Mouse (Mus musculus): ENCODE data around the gene Trpm6.

Trpm6 gene

DNA sequence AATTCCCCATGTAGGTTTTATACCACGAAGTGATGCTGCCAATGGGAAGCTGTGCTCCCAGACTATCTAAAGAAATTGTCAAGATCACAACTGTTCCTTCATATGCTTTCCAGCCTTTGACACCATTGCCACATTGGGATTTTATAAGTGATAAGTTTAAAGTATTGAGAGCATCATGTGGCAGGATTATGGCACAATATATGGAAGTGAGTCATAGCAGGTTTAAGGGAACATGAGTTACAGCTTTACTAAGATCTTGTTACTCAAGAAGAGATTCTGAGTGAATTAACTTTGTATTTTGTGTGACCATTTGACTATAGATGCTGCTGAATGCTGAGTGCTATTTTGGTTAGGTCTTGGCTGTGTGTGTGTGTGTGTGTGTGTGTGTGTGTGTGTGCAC is 21.8 kb downstream of the Trpm6 start:
- no peak for DNase-seq

DNA sequence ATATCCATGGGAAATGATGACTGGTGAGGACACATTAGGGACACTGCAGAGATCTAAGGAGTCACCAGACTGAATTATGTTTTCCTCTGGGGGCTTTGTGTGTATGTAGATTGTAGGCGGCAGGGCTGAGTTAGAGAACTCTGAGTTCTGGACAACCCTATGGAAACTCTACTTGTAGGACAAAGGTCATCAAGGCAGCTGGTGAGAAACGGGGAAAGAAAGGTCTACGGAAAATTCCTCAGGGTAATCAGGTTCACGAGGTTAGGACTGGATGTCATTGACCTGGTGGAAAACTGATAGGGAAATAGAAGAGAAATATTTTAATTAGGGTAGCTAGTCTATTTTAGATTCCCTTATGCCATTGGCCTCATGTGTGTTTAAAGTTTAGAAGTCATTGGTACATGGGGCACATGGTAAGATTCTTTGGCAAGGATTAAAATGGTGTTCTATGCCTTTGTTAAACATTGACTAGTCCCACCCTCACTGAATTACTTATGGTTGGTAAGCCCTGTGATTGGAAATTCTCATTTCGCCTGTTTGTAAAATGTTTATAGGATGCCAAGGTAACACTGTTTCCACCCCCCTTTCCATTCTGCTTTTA is 23.2 kb downstream of the Trpm6 start:
- DNase-seq: no peak

DNA sequence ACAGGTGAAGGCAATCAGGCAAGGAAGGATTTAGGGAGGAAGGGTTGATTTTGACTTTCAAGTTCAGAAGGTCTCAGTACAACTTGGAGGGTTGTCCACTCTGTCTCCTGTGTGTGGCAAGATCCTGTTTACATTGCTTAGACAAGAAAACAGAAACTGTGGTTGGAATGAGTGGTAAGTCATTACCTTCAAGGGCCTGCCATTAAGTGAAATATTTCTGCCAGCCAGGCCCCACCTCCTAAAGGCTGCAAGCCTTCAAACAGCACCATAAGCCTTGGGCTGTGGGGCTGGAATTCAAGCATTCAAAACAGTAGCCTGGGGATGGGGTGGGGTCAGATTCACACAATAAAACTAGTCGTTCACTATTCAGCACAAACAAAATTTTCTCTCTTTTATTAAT is 24.3 kb downstream of the Trpm6 start:
- DNase-seq: no peak

DNA sequence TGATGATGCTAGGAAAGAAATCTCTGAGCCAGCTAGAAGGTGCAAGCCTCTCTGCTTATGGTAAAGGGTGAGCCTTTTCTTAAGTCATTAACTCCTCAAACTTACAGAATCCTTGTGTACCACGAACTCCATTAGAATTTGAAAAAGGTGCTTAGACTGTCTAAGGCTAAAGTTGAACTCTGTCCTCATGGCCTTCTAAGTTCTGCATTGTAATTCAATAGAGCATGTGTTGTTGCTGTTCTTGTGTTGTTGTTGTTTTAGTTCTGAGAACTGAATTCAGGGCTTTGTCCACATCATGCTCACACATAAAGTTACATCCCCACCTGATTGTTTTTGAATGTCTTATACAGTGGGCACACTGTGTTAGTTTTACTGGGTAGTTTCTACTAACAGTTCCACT is 49.9 kb downstream of the Trpm6 start:
- DNase-seq: no peak

DNA sequence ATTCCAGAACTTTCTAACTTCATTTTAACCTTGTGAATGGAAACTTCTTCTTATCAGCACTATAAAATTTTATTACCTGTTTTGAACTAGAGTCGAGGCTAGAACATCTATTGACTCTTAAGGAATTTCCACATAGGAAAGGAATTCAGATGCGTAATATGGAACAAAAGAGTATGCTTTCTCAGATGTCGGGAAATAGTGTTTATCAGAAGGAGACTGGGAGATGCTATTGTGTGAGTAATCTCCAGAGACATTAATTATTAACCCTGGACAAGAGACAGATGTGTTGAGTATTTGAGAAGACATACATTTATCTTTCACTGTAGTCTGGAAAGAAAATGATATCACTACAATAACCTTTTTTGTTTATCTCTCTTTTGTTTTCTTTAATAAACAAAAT is 61.5 kb downstream of the Trpm6 start:
- no peak for DNase-seq

DNA sequence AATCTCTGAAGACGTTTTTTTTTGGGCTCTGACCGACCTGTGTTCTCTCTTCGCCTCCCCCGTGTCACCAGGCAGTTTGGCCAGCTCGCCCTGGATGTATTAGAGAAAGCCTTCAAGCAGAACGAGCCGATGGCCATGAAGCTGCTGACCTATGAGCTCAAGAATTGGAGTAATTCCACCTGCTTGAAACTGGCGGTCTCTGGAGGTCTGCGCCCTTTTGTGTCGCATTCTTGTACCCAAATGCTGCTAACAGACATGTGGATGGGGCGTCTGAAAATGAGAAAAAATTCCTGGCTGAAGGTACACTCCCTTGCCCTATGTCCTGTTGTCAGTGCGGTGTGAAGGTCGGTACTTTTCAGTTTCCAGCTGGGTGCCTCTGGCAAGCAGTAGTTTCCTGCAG is 65.4 kb downstream of the Trpm6 start:
- no peak for DNase-seq

DNA sequence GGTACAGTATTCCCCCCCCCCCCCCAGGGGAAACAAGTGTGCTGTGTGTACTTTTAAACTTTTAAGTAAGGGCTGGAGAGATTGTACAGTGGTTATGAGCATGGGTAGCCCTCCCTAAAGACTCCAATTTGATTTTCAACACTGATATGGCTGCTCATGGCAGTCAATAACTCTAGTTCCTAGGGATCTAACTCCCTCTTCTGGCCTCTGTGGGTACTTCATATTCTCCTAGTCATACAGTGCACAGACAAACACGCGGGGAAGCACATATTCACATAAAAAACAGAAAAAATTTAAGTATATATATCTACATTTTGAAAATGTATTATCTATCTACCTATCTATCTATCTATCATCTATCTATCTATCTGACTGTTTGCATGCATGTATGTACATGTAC is 67.6 kb downstream of the Trpm6 start:
- DNase-seq: no peak

DNA sequence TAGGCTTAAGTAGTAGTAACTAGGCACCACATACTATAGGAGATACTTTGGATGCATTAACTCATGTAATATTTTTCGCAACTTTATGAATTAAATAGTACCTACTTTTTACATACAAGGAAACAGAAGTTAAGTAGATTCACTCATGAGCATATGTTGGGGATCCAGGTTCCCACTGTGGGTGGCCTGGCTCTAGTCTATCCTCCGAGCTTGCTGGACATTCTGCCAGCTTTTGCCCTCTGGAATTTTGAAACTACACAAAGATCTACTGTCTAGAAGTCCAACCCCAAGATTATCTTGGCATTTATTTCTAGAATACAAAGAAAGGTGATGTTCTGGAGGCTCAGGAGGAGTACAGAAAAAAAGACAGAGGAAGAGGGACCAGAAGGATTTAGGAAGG is 78.8 kb downstream of the Trpm6 start:
- no peak for DNase-seq

DNA sequence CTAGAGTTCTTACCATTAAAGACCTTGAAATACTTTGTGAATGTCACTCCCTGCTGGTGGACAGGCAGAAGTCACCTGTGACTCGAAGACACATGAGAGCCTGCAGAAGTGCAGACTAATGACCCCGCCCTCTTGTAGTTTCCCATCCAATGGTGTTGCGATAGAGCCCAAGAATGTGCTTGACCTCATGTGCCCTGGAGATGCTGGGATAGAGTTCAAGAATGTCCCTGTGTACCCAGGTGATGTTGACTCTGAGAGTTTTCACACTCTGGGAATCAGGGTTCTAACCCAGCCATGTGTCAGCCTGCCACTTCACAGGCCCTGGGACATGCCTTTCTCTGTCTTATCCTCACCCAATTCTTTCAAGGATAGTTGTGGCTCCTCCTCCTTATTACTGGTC is 81.4 kb downstream of the Trpm6 start:
- DNase-seq: no peak

DNA sequence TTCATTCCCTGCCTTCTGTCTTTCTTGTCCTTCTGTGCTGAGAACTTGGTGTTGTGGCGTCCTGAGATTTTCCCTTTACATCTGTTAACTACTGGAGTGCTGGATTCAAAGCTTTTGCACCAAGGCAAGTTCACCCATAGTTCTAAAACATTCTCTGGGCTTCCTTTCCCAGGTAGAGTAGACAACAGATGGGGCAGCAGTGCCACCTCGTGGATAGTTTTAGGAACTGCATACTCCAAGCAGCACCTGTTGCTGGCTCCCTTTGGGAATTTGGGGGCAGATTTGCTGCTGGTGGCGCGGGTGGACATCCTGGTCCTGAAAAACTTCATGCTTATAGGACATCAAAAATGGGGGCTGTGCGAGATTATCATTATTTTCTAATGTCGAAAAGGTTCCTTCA is 85.2 kb downstream of the Trpm6 start:
- no peak for DNase-seq

DNA sequence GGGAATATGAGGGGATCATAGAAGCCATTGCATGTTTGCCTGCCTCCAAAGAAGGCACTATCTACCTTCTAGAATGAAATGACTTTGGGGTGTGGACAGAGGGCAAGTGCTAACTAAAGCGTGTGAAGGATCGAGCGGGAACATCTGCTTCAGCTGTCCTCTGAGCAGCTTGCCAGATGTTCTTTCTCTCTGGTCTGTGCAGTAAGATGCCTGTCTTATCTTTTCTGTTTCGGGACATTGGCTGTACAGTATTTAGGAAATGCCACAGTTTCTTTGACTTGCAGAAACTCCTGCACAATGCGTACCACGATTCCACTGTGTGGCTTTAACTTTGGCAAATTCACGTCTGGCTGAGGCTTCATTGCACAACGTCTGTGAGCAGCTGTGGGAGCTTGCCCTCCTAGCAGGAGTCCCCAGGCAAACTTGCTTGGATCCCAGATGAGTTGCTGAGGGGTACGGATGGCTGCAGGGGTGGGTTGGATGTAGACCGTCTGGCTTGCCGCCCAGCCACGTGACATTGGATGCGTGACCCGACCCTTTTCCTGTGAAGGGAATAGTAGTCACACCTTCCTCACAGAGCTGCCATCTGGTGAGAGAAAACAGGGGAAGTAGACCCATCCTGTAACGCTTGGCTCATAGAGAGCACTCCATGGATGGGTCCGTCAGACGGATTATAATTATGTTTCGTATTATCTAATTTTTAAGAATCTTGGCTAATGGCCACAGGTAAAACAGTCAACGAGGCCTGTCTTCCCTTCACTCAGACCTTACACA is 92.2 kb downstream of the Trpm6 start:
- DNase-seq: no peak

DNA sequence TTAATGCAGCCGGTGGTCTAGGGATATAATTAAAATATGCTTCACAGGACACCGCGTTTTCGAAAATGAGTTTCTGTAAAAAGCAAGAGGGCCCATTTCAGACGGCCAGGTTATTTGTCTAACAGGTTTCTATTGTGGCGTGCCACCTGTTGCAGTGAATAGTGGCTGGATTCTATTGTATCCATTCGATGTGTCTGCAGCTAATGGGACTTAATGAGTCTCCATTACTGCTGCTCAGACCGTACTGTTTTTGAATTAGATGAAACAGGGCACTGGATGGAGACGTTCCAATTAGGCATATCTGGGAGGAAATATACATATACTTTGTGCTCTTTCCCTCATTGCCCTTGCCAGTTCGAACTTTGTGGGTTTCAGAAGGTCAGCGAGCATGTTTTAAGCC is 92.8 kb downstream of the Trpm6 start:
- DNase-seq: no peak

DNA sequence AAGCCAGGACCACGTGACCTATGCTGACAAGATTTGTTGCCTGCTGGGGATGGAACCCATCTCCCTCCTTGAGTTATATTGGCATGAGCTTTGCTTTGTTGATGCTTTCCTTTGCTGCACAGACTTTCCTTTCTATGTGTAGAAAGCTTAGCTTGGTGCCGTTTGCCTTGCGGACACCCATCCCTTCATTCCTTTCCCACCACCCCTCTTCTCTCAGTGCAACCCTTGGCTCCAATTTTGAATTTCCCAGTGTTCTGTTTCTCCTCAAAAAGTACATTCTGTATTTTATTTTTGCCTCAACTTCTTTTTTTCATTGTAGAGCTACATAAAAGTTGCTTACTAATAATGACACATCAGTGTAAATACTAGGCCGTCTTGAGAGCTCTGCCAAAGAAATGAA is 96.6 kb downstream of the Trpm6 start:
- peak; percentile 62 for DNase-seq

DNA sequence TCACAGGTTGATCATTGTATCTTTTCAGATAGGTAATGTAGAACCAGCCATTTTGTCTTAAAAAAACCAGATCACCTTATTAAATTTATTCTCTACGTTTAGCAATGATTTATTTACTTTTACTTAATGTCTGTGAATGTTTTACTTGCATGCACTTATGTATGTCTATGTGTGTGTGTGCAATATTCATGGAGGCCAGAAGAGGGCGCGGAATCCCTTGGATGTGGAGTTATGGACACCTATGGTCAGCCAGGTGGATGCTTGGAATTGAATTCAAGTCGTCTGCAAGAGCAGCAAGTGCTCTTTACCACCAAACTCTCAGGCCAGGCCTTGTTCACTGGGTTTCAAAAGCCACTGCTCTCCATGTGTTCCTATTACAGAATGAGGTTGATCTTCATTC is 118.5 kb downstream of the Trpm6 start:
- DNase-seq: no peak

DNA sequence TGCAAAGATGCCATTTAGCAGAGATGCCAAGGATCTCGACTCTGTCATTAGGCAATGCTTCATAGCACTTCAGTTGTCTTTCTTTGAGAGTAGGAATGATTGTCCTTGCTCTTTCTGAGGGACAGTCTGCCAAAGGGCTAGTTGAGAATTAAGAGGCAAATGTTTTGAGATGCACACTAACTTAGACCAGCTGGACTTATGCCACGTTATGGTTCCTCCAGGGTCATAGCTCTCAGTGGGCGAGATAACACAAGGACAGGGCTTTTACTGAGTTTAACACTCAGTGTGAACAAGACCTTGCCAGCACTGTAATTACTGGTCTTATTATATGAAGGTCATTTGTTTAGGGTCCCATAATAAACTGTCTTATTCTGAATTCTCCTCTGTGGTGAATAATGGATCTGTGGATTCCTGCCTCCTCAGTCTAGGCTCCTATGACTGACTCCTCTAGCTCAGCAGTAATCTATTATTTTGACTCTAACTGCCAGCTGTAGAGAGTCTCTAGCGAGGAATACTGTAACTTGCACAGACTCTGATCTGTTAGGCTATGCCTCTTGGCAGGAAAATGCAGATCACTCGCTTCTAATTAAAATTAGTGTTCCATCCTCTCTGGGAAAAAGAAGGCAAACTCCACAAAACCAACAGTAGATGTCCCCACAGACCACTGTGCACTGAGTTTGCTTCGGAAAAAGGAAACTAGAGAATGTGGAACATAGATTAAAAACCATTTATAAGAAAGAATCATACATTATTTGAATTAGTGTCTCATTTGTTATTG is 123.2 kb downstream of the Trpm6 start:
- DNase-seq: no peak

DNA sequence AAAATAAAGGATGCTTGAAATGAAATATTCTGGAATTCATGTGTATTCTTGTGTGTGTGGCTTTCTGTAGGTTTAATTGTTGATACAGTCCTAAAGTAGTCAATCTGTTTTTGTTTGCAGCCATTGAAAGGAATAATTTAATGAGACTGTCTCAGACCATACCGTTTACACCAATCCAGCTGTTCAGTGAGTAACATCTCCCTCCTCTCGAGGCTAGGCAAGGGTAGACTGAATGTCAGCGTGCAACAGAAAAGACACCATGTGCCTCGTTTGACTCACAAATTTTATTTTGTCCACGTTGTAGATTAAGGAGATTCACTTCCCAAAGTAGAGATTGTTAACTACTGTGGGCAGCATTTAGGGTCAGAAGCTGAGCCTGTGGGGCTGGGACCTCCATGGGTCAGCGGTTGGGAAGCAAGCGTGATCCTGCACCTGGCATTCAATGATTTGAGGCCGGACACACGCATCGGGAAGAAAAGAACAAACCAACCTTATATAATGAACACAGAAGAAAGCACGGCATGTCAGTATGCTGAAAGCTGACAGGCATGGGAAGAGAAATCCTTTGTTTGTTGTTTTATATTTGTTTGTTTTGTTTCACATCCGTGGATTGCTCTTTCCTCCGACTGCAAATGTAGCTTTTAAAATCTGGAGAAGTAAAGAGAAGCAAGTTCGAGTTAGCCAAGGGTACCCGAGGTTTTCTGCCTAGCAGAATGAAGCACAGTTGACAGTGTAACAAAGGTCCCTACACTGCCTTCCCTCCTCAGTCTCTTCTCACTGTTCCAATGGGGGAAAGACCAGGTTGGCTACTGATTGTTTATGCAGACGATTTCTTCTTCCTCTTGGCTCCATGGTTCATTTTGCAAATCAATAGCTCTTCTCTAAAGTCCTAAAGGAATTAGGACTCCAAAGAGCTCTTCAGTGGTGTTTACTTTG is 124.2 kb downstream of the Trpm6 start:
- DNase-seq: no peak

DNA sequence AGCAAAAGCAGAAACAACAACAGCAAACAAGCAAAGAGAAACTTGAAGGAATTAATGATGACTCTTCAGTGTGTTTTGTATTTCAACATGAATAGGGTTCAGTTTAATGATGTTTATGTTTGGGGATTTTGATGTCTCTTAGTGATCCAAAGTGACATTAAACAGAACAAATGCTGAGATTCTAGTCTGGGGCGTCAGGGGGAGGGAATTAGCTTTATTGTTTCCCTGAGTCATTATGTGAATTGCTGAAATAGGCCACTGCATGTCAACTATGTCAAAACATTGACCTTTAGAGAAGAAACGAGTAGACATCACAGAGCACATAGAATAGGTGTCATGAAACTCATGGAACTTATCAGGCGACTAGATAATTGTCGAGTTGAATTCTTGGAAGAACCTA is 129.5 kb downstream of the Trpm6 start:
- DNase-seq: no peak

DNA sequence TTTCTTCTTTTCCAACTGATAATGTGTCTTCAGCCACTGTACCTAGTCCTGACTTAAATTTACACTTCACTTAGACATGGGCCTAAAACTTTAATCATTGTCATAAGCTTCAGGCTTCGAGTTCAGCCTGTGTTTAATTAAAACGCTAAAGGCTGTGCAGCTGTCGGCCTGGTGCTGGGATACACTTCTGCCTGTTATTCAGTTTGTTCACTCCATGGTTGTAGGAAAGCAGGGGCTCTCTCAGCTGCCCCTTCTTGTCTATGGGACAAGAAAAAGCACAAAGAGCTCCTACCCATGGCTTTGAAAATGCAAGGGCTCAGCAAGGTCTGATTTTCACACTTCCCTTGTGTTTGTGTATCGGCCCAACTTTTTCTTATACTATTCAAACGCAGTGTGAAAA is 131.4 kb downstream of the Trpm6 start:
- DNase-seq: no peak

DNA sequence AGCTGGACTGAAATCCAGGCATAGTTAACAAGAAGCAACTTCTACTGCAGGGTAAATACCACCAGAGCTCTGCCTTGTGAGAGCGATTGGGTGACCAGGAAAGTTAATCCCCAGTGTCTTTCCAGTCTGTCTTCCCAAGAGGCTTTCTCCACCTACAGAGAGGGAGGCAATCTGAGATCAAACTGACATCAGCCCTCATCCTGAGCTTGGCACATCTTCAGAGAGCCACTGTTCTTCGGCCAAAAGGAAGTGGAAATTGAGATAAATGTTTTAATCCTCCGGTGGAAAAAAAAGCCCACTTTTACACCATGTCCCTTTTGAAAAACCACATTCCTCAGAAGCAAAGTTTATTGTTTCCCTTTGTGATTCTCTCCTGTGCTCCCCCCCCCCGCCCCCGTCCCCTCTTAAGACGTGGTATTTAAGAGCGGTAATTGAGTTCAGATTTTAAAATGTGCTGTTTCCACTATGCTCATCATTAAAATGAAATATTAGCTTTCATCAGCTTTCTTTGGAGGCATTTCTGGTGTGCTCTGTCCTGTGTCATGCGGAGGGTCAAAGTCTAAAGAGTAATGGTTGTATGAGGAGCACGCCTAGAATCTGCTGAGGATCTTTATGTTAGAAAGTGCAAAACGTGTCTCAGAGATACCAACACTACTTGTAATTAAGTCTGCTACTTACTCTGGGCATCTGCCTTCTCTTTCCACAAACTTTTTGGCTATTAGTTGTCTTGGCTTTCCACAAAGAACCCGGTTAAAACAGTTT is 138.0 kb downstream of the Trpm6 start:
- no peak for DNase-seq

DNA sequence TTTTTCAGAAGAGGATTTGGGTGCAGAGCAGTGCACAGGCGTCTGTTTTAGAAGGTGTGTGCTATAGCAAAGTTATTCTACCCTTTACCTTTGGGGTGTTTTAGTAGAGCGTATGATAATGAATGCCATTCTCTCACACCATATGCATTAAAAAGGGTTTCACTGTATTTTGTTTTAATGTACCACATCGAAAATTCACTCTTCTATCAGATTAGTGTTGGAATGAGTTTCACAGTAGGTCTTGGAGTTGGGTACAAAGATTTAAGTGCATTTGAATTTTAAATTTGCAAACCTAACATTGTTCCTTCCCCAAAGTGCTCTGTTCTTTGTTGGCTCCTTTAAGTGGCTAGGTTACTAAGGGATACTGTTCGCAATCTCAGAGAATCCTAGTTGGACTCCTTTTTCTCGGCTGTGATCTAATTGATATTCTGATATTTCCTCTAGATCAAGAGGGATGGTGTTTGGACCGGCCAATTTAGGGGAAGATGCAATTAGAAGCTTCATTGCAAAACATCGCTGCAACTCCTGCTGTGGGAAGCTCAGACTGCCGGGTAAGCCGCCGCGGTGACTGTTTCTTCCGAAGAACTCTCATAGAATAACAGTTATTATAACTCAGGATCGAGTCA is 138.8 kb downstream of the Trpm6 start:
- DNase-seq: no peak

DNA sequence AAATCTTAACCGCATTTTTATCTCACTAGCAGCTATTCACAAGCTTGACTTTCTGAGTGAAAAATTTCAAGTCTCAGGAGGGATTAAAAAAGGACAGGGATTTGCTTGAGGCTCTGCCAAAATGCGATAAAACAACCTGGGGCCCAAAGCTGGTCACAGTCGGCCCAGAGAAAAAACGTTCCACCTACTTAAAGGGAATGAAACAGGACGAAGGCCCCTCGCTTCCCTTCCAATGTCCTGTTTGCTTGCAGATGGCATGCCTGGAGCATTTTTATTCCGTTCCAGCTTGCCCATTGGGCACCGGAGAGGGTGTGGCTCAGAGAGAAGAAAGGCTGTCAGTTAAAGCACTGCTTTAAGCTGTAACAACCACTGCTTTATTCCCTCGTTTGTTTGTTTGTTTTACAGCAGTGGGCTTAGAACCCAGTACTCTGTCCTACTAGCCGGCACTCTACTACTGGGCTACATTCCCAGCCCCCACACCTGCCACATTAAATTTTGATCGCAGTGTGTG is 139.4 kb downstream of the Trpm6 start:
- DNase-seq: no peak

DNA sequence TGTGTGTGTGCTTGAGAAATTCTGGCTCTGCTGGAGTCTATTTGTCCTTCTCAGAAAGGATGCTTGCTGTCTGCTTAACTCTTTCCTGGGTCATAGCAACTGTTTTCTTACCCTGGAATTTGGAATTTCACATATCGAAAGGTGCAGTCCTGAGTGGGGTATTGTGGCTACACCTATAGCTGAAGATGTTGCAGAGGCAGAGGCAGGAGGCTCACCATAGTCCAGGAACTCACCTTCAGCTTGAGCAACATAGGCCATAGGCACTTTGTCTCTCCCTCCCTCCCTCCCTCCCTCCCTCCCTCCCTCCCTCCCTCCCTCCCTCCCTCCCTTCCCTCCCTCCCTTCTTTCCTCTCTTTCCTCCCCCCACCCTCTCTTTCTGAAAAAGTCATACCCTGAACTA is 139.8 kb downstream of the Trpm6 start:
- no peak for DNase-seq
